Mouse (Mus musculus) hematopoietic stem cell, adult 5-6 weeks (primary cell): Measurements from ENCODE around the gene Rab37. TPM values are rescaled to one million over a fixed set of nuclear protein-coding genes. Genes with fewer than 3 reads are reported as not detected.

ENCODE experiments used
- ATAC-seq, 2 experiments: fragments of 125-278 bp in 1 of 2; replicated peaks in 1 of 2; 2 replicates each; pipeline ENCODE4 v1.8.0; 2016 to 2017; ENCODE audit warnings: inconsistent platforms in 2 of 2, mild to moderate bottlenecking in 2 of 2, moderate number of reproducible peaks in 2 of 2, low read depth in 1 of 2, moderate TSS enrichment in 1 of 2; ENCODE audit not compliant: low FRiP score in 2 of 2, poor library complexity in 2 of 2, severe bottlenecking in 2 of 2, insufficient read depth in 1 of 2, low TSS enrichment in 1 of 2
- total RNA-seq: library from RNA; stranded (forward); fragments of 172-1452, 232-1000 nt; gene quantifications from 2 replicates; pipeline ENCODE4 v1.2.3, GENCODE M21; 2017

Gene Rab37
- total RNA-seq, result 79.7 TPM in 2 replicates

- peak; percentile 36 to 53; a peak in 2 of 4 replicates for ATAC-seq
Measured at GRCm38 (mm10) chr11:115091362-115091901, at the start of gene Rab37. Rab37 (plus strand) TSS chr11:115091431.

GRCm38 (mm10) chr11:115048259-115048658 lies 43.0 kb upstream of the Rab37 start, which contains the start of gene Cd300ld3:
Cd300ld3 (minus strand) TSS chr11:115048409.
- no peak for ATAC-seq

- no peak; a peak in 1 of 4 replicates for ATAC-seq
Measured at GRCm38 (mm10) chr11:115049282-115049895, 41.8 kb upstream of the Rab37 start.

DNA sequence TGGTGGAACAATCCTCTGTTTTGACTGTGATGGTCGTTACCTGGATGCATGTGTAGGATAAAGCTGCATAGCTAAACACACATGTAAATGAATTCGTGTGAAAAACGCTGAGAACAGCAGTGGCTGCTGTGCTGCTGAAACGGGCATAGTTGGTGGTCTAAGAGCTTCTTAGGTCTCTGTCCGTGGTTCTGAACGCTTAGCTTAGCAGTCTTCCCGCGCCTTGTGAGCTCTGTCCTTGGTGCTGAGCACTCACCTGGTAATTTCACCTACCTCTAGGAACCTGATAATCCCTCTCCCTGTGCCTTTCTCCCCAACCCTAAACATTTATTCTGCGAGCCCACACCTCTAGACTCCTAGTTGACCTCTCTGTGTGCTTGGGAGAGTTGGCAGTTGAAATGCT lies 39.0 kb upstream of the Rab37 start:
- peak; percentile 69 to 71 for ATAC-seq

DNA sequence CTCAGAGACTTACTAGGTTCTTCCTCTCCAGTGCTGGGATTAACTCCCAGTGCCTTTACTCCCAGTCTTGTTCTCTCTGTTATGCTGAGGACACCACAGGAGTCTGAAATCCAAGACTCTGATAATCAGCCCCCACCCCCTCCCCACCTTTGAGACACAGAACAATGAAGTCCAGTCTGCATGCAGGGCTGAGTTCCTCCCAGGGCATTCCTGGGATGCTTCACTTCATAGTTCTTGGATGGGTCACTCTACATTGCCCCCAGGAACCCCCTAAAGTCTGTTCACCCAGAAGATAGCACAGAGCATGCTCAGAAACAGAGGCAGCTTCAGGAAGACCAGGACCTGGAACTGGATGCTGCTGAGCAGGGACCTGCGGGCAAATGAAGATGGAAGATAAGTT lies 38.2 kb upstream of the Rab37 start:
- no peak for ATAC-seq

DNA sequence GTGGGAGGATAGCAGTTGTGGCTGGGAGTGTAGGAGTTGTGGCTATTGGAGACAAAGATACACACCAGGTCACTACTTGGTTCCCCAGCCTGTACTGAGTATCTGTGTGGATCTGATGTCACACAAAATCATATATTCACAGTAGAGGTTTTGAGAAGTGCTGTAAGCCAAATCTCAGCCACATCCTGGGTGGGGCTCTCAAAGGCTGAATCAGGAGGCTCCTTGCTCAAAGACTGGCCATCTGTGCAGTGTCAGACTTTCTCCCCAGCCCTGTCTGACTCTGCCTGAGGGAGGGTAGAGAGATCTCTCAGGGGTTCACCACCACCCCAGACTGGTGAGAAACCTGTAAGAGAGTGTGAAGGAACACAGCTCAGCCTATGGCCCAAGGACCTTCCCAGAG lies 36.7 kb upstream of the Rab37 start:
- ATAC-seq, result no peak

DNA sequence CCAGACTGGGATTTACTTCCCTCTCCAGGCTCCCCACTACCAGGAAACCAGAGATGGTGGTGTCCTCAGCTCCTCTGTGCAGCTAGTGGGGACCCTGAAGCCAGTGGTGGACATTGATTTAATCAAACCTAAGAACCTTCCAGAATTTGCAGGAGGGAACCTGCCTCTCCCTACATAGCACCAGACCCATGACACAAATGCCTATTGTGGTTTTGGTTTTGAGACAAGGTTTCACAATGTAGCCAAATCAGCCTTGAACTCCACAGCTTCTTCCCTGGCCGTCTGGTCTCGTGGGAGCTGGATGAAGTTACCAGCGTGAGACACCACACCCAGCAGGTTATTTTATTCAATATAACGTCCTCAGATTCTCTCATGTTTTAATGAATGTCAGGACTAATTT lies 32.5 kb upstream of the Rab37 start:
- no peak for ATAC-seq

DNA sequence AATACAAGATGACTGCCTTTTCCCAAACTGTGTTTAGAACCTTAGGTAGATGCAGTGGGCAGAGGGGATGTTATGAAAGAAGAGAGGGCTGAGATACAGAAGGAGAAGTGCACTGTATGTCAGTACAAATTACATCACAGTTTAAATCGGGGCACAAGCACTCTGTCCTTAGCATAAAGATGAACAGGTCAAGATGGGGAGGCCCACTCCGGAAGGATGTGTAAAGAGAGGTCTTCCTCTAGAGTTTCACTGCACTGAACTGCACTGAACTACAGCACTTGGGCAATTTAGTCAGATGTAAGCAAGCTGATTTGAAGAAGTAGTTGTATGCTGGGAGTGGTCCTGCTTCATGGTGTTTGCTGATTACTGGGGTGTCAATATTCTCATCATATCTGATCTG lies 31.4 kb upstream of the Rab37 start:
- peak in 1 of 2 experiments; percentile 17; a peak in 1 of 4 replicates for ATAC-seq

DNA sequence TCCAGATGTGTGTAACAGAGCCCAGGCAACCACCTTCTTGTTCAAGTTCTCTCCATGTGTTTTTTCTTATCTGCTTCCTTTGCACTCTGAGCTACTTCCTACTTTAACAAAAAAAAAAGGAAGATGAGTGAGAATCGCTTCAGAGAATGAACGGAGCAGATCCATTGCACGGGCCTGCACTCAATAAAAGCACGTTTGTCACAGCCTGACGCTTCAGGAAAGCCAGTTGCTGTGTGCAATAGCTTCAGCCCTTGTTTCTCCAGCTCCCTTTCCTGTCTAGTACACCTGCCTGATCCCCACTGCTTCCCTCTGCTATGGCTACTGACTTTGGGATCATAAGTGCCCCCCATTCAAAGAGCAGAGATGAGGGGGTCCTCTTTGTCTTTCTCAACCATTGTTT lies 29.2 kb upstream of the Rab37 start, which contains the start of gene Cd300e:
Gene Cd300e, minus strand, starts transcription at position 101 of the 400 bp plus-strand sequence.
- no peak for ATAC-seq

DNA sequence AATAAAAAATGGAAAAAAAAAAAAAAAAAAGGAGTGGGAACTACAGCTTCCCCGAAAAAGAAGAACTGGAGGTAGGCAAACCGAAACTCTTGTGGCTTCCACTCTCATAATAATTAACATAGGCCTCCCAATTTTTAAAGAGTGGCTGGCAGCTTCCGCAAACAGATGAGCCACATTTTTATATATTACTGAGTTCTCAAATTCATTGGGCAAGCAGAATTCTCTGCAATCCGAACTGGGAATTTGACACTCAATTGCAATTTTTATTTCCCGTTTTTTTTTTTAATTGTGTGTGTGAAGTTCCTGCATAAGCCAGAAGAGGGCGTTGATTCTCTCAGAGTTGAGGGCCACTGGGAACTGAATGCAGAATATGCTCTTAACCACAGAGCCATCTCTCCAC lies 24.5 kb upstream of the Rab37 start:
- peak in 1 of 2 experiments; percentile 20; a peak in 2 of 4 replicates for ATAC-seq

DNA sequence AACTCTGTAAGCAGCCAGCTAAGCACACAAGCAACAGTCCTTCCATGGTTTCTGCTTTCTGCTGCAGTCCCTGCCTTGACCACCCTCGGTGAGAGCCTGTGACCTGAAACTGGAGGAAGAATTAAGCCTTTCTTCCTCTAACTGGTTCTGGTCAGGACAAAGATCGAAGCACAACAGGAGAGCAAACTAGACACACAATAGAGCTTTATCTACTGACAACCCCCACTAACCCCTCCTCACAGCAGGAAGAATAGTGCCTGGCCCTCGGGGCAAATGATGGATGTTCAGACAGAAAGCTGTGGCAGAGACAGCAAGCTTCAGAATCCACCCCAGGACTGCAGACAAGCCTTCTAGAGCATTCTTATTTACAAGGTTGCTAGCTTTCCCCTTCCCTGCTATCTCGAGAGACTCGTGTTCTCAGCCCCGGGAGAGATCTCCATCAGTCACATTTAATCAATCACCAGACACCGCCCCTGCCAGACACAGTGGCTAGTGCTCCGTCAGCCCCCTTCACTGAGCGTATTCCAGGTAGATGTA lies 20.1 kb upstream of the Rab37 start:
- ATAC-seq, result no peak

GRCm38 (mm10) chr11:115071631-115072294 lies 19.5 kb upstream of the Rab37 start:
- ATAC-seq, result peak; percentile 37 to 62; a peak in 2 of 4 replicates

DNA sequence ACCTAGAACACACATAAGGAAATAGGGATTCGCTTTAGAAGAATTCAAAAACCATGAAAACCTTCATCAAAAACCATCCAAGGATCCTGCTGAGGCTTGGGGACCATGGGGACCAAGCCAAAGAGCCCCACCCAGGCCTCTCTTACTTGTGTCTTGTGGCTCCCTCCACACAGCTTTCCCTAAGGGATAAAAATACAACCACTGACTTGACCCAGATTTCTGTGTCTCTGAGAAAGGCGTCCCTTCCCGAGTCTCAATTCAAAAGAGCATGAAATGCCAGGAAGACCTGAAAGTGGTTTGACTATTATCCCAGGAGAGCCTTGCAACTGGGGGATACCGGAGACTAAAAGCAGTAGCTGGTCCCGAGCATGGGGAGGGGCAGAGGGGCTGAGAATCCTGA lies 18.2 kb upstream of the Rab37 start:
- no peak for ATAC-seq

DNA sequence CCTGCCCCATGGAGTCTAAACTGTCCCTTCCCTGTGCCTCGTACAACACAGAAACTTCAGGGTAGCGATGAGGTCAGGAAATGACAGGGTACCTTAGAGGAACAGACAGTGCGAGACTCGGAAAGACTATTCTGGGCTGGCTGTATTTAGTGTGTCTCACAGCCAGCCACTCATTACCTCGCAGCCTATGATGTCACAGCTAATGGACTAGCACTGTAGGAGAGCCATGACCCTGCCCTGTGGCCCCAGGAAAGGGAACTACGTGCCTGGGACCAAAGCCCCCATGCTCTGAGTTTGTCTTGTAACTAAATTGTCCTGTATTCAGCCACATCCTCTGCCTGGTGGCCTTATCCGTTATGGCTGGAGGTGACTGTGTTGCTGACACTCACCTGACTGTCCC lies 15.8 kb upstream of the Rab37 start:
- ATAC-seq, result no peak

GRCm38 (mm10) chr11:115075859-115076258 lies 15.4 kb upstream of the Rab37 start:
- no peak for ATAC-seq

DNA sequence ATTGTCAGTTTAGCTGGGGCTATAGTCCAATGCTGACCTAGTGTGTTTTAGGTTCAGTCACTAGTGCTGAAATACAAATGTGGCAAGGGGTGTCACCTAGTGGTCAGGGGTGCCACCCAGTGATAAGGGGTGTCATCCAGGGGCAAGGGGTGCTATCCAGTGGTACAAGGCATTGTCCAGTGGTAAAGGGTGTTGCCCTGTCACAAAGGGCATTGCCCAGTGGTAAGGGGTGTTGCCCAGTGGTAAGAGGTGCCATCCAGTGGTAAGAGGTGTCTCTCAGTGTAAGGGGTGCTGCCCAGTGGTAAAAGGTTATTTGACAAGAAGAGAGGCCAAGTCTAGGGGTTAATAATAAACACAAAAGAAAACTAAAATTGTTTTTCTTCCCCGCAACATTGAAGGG lies 13.8 kb upstream of the Rab37 start:
- ATAC-seq, result no peak

DNA sequence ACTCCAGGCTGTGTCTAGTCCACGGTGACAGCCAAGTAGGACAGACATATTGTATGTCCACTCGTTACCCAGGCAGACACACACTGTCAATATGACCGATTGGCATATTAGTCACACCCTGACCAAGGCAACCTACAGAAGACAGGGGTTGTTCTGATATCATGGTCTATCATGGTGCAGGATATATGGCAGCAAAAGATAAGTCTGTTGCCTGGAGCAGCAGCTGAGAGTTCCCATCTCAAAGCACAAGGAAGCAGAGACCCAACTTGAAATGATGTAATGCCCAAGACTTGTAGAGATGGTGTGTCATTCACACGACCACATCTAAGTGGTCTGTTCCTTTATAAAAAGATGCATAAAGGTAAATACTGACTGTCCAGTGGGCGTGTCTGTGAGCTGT lies 12.6 kb upstream of the Rab37 start:
- no peak for ATAC-seq

GRCm38 (mm10) chr11:115080886-115081285 lies 10.3 kb upstream of the Rab37 start:
- ATAC-seq, result peak; percentile 71 to 77
